Mouse (Mus musculus): ENCODE measurements at regions not wholly inside any gene's neighbourhood (a gene's known extent, or its start where the extent isn't known, plus 50 kb on each side); places are given as distances from the start of the nearest gene placed in this dataset.

DNA sequence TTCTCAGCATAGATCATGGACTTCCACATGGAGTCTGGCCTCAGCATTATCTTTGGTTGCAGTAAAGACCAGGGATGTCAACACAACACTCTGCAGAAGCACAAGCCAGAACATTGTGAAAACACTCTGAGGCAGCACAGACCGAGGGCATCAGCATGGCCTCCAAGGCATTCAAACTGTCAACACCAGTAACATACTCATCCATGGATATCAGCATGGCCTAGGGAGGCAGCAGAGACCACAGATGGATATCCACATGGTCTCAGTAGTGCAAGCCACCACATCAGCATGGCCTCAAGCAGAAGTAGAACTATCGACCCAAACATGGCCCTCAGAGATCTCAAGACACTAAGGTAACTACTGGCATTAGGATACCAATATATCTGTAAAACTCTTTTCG, 935.8 kb downstream of the Slitrk1 start:
- DNase-seq (ENCODE audit: low spot score), result no peak

- no peak for DNase-seq (ENCODE audit: low spot score)
Observed at GRCm38 (mm10) chr14:107952076-107952475, 961.9 kb downstream of the Slitrk1 start.

DNA sequence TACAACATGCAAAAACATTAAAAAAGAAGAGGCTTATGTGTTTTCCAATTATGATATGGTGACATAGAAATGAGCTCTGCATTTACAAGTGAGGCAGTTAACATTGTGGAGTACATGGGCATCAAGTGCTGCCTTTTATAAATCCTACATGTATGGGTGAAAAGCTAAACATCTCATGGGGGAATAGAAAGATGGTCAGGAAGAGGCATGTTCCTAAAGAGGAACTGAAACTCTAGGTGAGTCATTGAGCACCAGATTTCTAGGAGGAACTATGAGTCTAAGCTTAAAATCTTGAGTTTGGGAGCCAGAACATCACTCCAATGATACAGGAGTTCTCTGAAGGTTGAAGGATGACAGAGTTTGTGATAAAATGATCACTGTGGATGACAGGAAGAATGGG, 1010.2 kb downstream of the Slitrk1 start:
- no peak for DNase-seq (ENCODE audit: low spot score)

DNA sequence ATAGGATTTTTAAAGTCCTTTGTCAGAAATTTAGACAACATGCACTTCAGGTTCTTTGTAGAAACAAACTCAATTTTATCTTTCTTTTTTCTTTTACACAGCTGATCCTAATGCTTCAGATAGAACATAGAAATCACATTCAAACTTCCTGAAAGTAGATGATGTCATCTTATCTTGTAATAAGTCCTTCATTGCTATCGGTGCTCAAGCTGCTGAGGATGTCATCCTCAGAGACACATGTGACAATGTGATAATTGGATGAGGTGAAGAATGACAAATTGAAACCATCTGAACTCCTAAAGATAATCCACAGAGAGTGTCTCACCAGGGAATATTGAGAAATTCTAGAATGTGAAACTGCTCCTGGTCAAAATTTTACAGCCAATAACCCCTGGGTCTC, 1012.1 kb downstream of the Slitrk1 start:
- DNase-seq (ENCODE audit: low spot score), result no peak

DNA sequence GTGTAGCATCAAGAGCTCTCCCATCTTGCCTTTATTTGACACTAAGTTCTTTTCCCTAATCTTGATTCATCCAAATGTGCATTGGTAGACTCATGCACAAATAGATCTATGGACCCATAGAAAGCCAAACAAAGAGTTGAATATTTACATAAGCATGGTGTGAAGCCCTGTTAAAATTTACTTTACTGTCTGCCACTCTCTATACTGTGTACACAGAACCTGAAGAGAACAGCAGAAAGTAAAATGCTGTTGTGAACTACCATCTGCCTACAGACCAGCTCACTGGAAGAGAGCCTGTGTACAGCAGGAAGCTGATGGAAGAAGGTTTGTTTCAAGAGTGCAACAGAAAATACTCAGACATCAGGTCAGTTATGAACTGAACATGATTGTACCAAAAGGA, 1053.1 kb downstream of the Slitrk1 start:
- DNase-seq (ENCODE audit: low spot score), result no peak

- DNase-seq (ENCODE audit: low spot score), result no peak
Observed at GRCm38 (mm10) chr14:107849688-107850087, 1064.3 kb downstream of the Slitrk1 start.

GRCm38 (mm10) chr14:107845289-107846215, 1068.4 kb downstream of the Slitrk1 start:
- no peak for DNase-seq (ENCODE audit: low spot score)

DNA sequence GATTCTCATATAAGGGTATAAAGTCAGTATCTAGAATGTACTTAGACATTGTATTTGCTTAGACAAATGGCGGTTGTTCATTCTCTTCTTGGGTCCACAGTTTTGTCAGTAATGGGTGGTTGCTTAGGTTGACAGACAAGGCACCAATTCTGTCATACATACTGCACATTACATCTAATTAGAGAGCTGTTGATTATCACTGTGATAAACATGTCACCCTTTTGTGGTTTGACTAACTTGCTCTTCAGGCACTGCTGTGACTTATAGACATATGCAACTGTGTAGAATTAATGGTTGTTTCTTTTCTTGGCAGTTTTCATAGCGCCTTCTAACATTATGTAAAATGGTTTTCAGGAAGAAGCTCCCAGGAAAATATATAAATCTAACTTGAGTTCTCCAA, 1069.4 kb downstream of the Slitrk1 start:
- DNase-seq (ENCODE audit: low spot score), result no peak

- DNase-seq (ENCODE audit: low spot score), result no peak
Observed at GRCm38 (mm10) chr14:107832976-107833375, 1081.0 kb downstream of the Slitrk1 start.

- no peak for DNase-seq (ENCODE audit: low spot score)
Observed at GRCm38 (mm10) chr14:107785242-107785641, 1128.7 kb downstream of the Slitrk1 start.
